Mouse (Mus musculus) liver, embryonic 12.5 days (tissue): ENCODE measurements around the gene Larp1. TPM values are rescaled to one million over a fixed set of nuclear protein-coding genes. Genes with fewer than 3 reads are reported as not detected.
A peak's percentile ranks its signal among the peaks of the same experiment; 100 is the strongest.

Experiments used
- ATAC-seq: fragments of 200-750 bp; cut with Nextera tagmentation; 2 replicates; pipeline ENCODE4 v1.8.0; 2017; ENCODE audit warnings: moderate number of reproducible peaks, mild to moderate bottlenecking, moderate library complexity
- H3K27ac ChIP-seq: fragments of 300-500 bp; sonication (generic); 2 replicates; pipeline ENCODE4 v1.5.1; 2016; ENCODE audit warnings: mild to moderate bottlenecking
- H3K27me3 ChIP-seq: fragments of 300-500 bp; sonication (generic); replicated peaks from 2 replicates; pipeline ENCODE4 v1.6.1; 2016; ENCODE audit warnings: mild to moderate bottlenecking, moderate library complexity
- H3K36me3 ChIP-seq: fragments of 300-500 bp; sonication (generic); 2 replicates; pipeline ENCODE4 v1.6.1; 2016; ENCODE audit warnings: mild to moderate bottlenecking, moderate library complexity
- H3K4me1 ChIP-seq: fragments of 300-500 bp; sonication (generic); 2 replicates; pipeline ENCODE4 v1.6.1; 2016
- H3K4me2 ChIP-seq: fragments of 300-500 bp; sonication (generic); 2 replicates; pipeline ENCODE4 v1.6.1; 2016; ENCODE audit warnings: mild to moderate bottlenecking, moderate library complexity
- H3K4me3 ChIP-seq: fragments of 300-500 bp; sonication (generic); 2 replicates; pipeline ENCODE4 v1.5.1; 2016; ENCODE audit warnings: mild to moderate bottlenecking, moderate library complexity
- H3K9ac ChIP-seq: fragments of 300-500 bp; sonication (generic); 2 replicates; pipeline ENCODE4 v1.6.1; 2016; ENCODE audit warnings: mild to moderate bottlenecking, moderate library complexity
- H3K9me3 ChIP-seq: fragments of 300-500 bp; sonication (generic); replicated peaks from 2 replicates; pipeline ENCODE4 v1.6.1; 2016; ENCODE audit warnings: mild to moderate bottlenecking, moderate library complexity
- WGBS: fragments of 180-500 bp; shearing (Covaris S2); methylation state at CpG from one replicate; pipeline ENCODE4 v1.1.7; 2016; ENCODE audit not compliant: insufficient replicate concordance; 5-methylcytosine and 5-hydroxymethylcytosine counted together
- polyA plus RNA-seq: library from polyadenylated mRNA; unstranded; fragments of >200 nt; fragmentation: Nextera tagmentation; extraction: Ambion mirVana; gene quantifications from 2 replicates; pipeline ENCODE4 v1.2.1, GENCODE M21; 2016

Larp1 gene
- polyA plus RNA-seq, 1 experiment from 2014 or later, result 41.6 TPM

DNA sequence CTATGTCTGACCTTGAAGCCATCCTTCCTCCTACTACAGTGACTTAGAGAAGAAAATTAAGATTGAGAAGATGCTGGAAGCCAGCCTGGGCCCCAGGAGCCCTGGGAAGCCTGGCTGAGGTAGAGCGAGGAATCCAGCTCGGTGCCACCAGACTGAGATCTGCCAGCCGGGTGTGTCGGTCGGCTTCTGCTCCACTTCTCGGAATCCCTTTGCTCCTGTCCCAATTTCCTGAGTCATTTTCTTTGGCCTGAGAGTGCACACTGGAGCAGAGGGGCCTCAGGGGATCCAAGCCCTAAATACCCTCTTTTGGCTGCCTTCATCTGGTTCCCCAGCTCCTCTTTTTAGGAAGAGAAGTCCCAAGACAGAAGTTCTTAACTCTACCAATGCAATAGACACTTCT lies 29.2 kb upstream of the Larp1 start:
- no peak overlapping the region for H3K9ac ChIP-seq
- H3K27me3 ChIP-seq, result peaks cover 40% of the 10 kb centered on the region; the same call in 1 of the 2 replicates
- no peaks in the 10 kb centered on the region for H3K36me3 ChIP-seq
- H3K4me1 ChIP-seq, result peaks cover 32% of the 10 kb centered on the region
- H3K27ac ChIP-seq, result no peak overlapping the region
- no peak for ATAC-seq
- H3K9me3 ChIP-seq, result no peaks in the 10 kb centered on the region
- 81% methylated on average over 6 of the region's 6 CpGs for WGBS
- no peak overlapping the region for H3K4me3 ChIP-seq
- H3K4me2 ChIP-seq, result no peak overlapping the region

DNA sequence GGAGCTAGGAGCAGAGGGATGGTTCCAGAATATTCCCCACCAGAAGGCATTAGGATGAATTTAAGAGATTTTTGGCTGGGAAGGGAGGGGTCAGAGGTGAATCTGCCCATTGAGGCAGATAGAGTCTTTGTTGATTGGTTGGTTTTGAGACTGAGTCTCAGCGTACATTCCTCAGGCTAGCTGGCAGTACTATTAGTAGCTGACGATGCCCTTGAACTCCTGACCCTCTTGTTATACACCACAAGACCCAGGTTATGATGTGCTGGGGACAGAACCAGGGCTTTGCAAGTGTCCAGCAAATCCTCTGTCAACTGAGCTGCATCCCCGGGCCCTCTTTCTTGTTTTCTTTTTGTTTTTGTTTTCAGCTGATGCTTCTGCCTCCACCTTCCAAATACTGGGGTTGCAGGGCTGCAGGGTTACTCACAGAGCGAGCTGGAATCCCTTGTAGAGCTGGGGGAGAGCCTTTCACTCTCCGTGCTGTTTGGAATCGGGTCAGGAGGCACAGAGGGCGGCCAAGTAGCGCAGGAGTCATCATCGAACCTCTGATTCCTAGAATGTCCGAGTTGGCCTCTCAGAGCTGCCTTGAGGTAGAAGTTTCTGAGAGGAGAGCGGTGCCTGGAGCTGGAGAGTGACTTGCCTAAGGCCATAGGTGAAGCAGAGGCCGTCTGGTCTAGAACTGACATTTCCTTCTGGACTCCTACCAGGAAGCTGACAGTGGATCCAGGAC lies 27.6 kb upstream of the Larp1 start:
- H3K27me3 ChIP-seq, result peaks cover 40% of the 10 kb centered on the region; the same call in 1 of the 2 replicates
- no peak overlapping the region for H3K9ac ChIP-seq
- H3K36me3 ChIP-seq, result no peaks in the 10 kb centered on the region
- no peak overlapping the region for H3K27ac ChIP-seq
- no peak overlapping the region for H3K4me2 ChIP-seq
- no peak for ATAC-seq
- no peaks in the 10 kb centered on the region for H3K9me3 ChIP-seq
- 75% methylated on average over 12 of the region's 12 CpGs for WGBS
- no peak overlapping the region for H3K4me3 ChIP-seq
- peaks cover 37% of the 10 kb centered on the region for H3K4me1 ChIP-seq

DNA sequence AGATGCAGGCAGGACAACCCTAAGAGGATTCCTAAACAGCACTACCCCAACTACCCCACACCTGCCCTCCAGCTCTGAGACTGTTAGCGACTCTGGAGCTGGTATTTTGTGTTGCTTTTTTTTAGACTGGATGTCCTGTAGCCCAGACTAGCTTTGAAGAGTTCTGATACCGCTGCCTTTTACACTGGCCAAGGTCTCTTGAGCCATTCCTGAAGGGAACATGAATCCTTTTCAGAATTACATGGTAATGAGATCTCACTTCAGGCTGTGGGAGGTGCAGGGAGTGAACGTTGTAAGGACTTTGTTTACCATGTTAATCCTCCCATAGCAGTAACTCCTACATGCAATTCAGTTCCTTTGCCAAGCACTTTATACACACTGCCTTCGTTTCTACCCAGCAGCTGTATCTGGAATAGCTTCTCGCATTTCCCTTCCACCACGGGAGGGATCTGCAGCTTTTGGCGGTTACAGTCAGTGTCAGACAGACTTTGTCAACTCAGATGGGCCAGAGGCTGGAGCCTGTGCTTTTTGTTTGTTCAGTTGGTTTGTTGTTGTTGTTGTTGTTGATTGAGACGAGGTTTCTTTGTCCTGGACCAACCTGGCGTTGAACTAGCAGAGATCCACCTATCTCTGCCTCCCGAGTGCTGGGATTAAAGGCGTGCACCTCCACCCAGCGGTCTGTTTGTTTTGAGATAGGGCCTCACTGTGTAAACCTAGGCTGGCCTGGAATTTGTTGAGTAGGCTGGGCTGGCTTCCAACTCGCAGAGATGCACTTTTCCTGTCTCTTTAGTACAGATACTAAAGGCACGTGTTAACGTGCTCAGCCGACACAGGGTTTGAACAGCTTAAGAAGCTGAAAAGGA lies 25.2 kb upstream of the Larp1 start:
- Histone ChIP-seq H3K9me3 (no peaks in the 10 kb centered on the region), H3K9ac (peak overlapping the region; percentile 54), H3K4me2 (peak overlapping the region; percentile 42)

GRCm38 (mm10) chr11:57984343-57984666 lies 24.6 kb upstream of the Larp1 start:
- no peaks in the 10 kb centered on the region for H3K9me3 ChIP-seq
- no peak overlapping the region for H3K4me3 ChIP-seq
- no peak for ATAC-seq
- peak overlapping the region; percentile 42 for H3K4me2 ChIP-seq
- H3K27me3 ChIP-seq, result peaks cover 30% of the 10 kb centered on the region; the same call in 1 of the 2 replicates
- no peaks in the 10 kb centered on the region for H3K36me3 ChIP-seq
- WGBS, result 12% methylated on average over 3 of the region's 3 CpGs
- peaks cover 37% of the 10 kb centered on the region for H3K4me1 ChIP-seq
- H3K9ac ChIP-seq, result peak overlapping the region; percentile 54
- H3K27ac ChIP-seq, result peak overlapping the region; percentile 81

More for the DNA sequence above, 25.2 kb upstream of the Larp1 start:
- Histone ChIP-seq H3K27ac (peak overlapping the region; percentile 81), H3K36me3 (no peaks in the 10 kb centered on the region), H3K4me3 (no peak overlapping the region), H3K4me1 (peaks cover 37% of the 10 kb centered on the region), H3K27me3 (peaks cover 32% of the 10 kb centered on the region; the same call in 1 of the 2 replicates)
- 22% methylated on average over 16 of the region's 16 CpGs for WGBS
- ATAC-seq, result peak; percentile 94

DNA sequence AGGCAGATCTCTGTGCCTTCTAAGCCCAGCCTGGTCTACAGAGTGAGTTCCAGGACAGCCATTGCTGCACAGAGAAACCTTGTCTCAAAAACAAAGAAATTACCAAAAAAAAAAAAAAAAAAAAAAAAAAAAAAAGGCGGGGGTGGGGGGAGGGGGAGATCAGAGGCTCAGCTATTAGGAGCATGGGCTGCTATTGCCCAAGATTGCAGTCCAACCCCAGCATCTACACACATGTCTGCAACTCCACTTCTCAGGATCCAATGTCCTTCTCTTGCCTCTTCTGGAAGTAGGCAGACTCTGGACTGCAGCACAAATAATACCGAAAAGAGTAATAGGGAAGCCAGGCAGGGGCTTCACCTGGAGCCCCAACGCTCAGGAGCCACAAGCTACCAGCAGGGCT lies 23.4 kb upstream of the Larp1 start:
- no peaks in the 10 kb centered on the region for H3K9me3 ChIP-seq
- H3K4me1 ChIP-seq, result peaks cover 30% of the 10 kb centered on the region
- H3K36me3 ChIP-seq, result no peaks in the 10 kb centered on the region
- H3K27ac ChIP-seq, result peak overlapping the region; percentile 59; the same call in 1 of the 2 replicates
- no peak for ATAC-seq
- H3K4me2 ChIP-seq, result no peak overlapping the region
- 56% methylated on average over 3 of the region's 3 CpGs for whole genome bisulfite sequencing
- peaks cover 25% of the 10 kb centered on the region for H3K27me3 ChIP-seq
- H3K9ac ChIP-seq, result no peak overlapping the region
- H3K4me3 ChIP-seq, result no peak overlapping the region

DNA sequence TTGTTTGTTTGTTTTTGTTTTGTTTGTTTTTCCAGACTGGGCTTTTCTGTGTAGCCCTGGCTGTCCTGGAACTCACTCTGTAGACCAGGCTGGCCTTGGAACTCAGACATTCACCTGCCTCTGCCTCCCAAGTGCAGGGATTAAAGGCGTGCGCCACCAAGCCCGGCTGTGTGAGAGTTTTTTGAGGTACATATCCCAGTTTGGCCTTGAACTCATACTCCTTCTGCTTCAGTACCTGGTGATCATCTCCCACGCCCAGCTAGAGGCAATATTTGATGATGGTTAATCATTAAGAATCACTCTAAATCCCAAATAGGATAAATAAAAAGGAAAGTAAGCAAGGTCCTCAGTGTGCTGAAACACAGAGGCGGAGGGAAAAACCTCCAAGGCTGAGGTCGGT lies 22.8 kb upstream of the Larp1 start:
- Histone ChIP-seq H3K9me3 (no peaks in the 10 kb centered on the region), H3K27me3 (peaks cover 25% of the 10 kb centered on the region), H3K27ac (peak overlapping the region; percentile 59), H3K9ac (no peak overlapping the region), H3K4me2 (no peak overlapping the region), H3K36me3 (no peaks in the 10 kb centered on the region), H3K4me3 (no peak overlapping the region), H3K4me1 (peaks cover 26% of the 10 kb centered on the region)
- ATAC-seq, result no peak
- WGBS, result 75% methylated on average over 6 of the region's 6 CpGs

GRCm38 (mm10) chr11:57986456-57986855 lies 22.4 kb upstream of the Larp1 start:
- no peaks in the 10 kb centered on the region for H3K36me3 ChIP-seq
- H3K9me3 ChIP-seq, result no peaks in the 10 kb centered on the region
- H3K9ac ChIP-seq, result no peak overlapping the region
- ATAC-seq, result no peak
- H3K4me2 ChIP-seq, result no peak overlapping the region
- H3K27ac ChIP-seq, result peak overlapping the region; percentile 59
- H3K4me1 ChIP-seq, result peaks cover 26% of the 10 kb centered on the region
- 74% methylated on average over 6 of the region's 6 CpGs for WGBS
- no peak overlapping the region for H3K4me3 ChIP-seq
- H3K27me3 ChIP-seq, result peaks cover 24% of the 10 kb centered on the region

- Histone ChIP-seq H3K36me3 (no peaks in the 10 kb centered on the region), H3K9me3 (no peaks in the 10 kb centered on the region), H3K27me3 (peaks cover 20% of the 10 kb centered on the region), H3K9ac (no peak overlapping the region), H3K4me3 (no peak overlapping the region), H3K4me1 (peaks cover 26% of the 10 kb centered on the region), H3K27ac (peak overlapping the region; percentile 59; the same call in 1 of the 2 replicates), H3K4me2 (no peak overlapping the region)
- ATAC-seq, result no peak
- WGBS, result 81% methylated on average over 7 of the region's 7 CpGs
Measured at GRCm38 (mm10) chr11:57986861-57987260, 22.0 kb upstream of the Larp1 start.

DNA sequence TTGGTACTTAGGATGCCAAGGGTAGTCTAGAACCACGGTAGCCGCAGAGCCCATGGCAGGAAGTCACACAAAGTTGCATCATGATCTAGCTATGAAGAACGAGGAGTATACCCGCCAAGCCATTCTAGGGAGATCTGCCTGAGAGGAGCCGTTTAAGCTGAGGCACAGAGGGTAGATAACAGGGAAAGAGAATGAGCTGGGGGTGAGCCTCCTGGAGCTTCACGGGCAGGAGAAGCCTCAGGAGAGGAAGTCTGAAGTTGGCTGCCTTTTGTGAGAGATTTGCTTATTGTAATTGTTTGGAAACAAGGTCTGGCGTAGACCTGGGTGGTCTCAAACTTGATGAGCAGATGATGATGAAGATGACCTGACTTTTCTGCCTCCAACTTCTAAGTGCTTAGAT lies 10.7 kb upstream of the Larp1 start:
- WGBS, result 42% methylated on average over 7 of the region's 7 CpGs
- Histone ChIP-seq H3K27ac (no peak overlapping the region), H3K9me3 (no peaks in the 10 kb centered on the region), H3K36me3 (no peaks in the 10 kb centered on the region), H3K9ac (no peak overlapping the region), H3K4me3 (no peak overlapping the region), H3K4me2 (no peak overlapping the region), H3K4me1 (peaks cover 20% of the 10 kb centered on the region), H3K27me3 (no peaks in the 10 kb centered on the region)
- ATAC-seq, result no peak

GRCm38 (mm10) chr11:57998872-57999271 lies 10.0 kb upstream of the Larp1 start:
- 14% methylated on average over 1 of the region's 1 CpGs for WGBS
- Histone ChIP-seq H3K4me1 (peaks cover 20% of the 10 kb centered on the region), H3K9ac (no peak overlapping the region), H3K36me3 (no peaks in the 10 kb centered on the region), H3K27me3 (no peaks in the 10 kb centered on the region), H3K4me2 (no peak overlapping the region), H3K27ac (peak overlapping the region; percentile 30), H3K9me3 (no peaks in the 10 kb centered on the region), H3K4me3 (no peak overlapping the region)
- ATAC-seq, result peak; percentile 64

DNA sequence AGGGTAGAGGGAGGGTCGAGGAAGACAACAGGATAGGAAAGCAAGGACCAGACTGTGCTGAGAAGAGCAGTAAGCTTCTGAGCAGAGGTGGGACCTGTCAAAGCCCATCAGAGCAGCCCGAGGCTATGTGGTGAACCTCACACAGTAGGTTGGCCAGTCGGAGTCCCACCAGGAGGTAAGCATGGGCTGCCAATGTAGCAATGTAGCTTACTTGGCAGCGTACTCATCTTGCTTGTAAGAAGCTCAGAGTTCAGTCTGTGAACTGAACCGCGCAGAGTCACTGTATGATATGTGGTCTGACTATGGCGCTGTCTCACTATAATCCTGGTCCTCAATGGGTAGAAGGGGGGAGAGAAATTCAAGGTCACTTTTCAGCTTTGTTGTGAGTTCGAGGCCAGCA lies 5.7 kb upstream of the Larp1 start:
- no peaks in the 10 kb centered on the region for H3K36me3 ChIP-seq
- no peak overlapping the region for H3K9ac ChIP-seq
- no peak overlapping the region for H3K27ac ChIP-seq
- 67% methylated on average over 8 of the region's 8 CpGs for WGBS
- peaks cover 22% of the 10 kb centered on the region for H3K4me1 ChIP-seq
- H3K4me2 ChIP-seq, result no peak overlapping the region
- H3K27me3 ChIP-seq, result no peaks in the 10 kb centered on the region
- ATAC-seq, result no peak
- no peak overlapping the region for H3K4me3 ChIP-seq
- no peaks in the 10 kb centered on the region for H3K9me3 ChIP-seq

GRCm38 (mm10) chr11:58003734-58004133 lies 5.1 kb upstream of the Larp1 start:
- peaks cover 22% of the 10 kb centered on the region for H3K4me1 ChIP-seq
- 68% methylated on average over 6 of the region's 6 CpGs for WGBS
- no peak for ATAC-seq
- H3K9me3 ChIP-seq, result no peaks in the 10 kb centered on the region
- no peak overlapping the region for H3K9ac ChIP-seq
- H3K27ac ChIP-seq, result no peak overlapping the region
- H3K4me3 ChIP-seq, result no peak overlapping the region
- no peaks in the 10 kb centered on the region for H3K27me3 ChIP-seq
- H3K4me2 ChIP-seq, result no peak overlapping the region
- H3K36me3 ChIP-seq, result no peaks in the 10 kb centered on the region
